Mouse (Mus musculus) hindbrain, postnatal 0 days (tissue): ENCODE results near the gene Ccdc18. TPM values are rescaled to one million over a fixed set of nuclear protein-coding genes. Genes with fewer than 3 reads are reported as not detected.
A peak's percentile ranks its signal among the peaks of the same experiment; 100 is the strongest.
"Not testable (repeated sequence)": the region's sequence is repeated elsewhere in the genome, so short reads cannot be mapped to it uniquely, and the experiment has no call there.

Experiments
- ATAC-seq: fragments of 200-750 bp; cut with Nextera tagmentation; 2 replicates; pipeline ENCODE4 v1.8.0; 2017; ENCODE audit warnings: mild to moderate bottlenecking, moderate TSS enrichment, moderate library complexity
- DNase-seq: peaks from one replicate; pipeline ENCODE4 v3.0.0-alpha.2; 2015; ENCODE audit warnings: low spot score
- H3K27ac ChIP-seq: fragments of 300-500 bp; sonication (generic); 2 replicates; pipeline ENCODE4 v1.5.1; 2014; ENCODE audit warnings: mild to moderate bottlenecking
- H3K27me3 ChIP-seq: fragments of 300-500 bp; sonication (generic); 2 replicates; pipeline ENCODE4 v1.6.1; 2014; ENCODE audit warnings: low read length, mixed read lengths; ENCODE audit not compliant: insufficient read depth
- H3K36me3 ChIP-seq: fragments of 300-500 bp; sonication (generic); 2 replicates; pipeline ENCODE4 v1.6.1; 2014; ENCODE audit warnings: low read length, mixed read lengths; ENCODE audit not compliant: insufficient read depth
- H3K4me1 ChIP-seq: fragments of 300-500 bp; sonication (generic); 2 replicates; pipeline ENCODE4 v1.6.1; 2014; ENCODE audit warnings: antibody characterized with exemption, low read length, mixed read lengths; ENCODE audit not compliant: insufficient read depth
- H3K4me2 ChIP-seq: fragments of 300-500 bp; sonication (generic); 2 replicates; pipeline ENCODE4 v1.6.1; 2014; ENCODE audit warnings: low read depth, mild to moderate bottlenecking, low read length, moderate library complexity, mixed read lengths
- H3K4me3 ChIP-seq: fragments of 300-500 bp; sonication (generic); 2 replicates; pipeline ENCODE4 v1.5.1; 2014; ENCODE audit warnings: low read length
- H3K9ac ChIP-seq: fragments of 300-500 bp; sonication (generic); replicated peaks from 2 replicates; pipeline ENCODE4 v1.6.1; 2014; ENCODE audit warnings: mild to moderate bottlenecking, low read length, moderate library complexity, mixed read lengths
- H3K9me3 ChIP-seq: fragments of 300-500 bp; sonication (generic); 2 replicates; pipeline ENCODE4 v1.6.1; 2016; ENCODE audit warnings: low read length, mixed read lengths
- CTCF ChIP-seq: IDR thresholded peaks from 2 replicates; pipeline ENCODE4 v1.5.1; 2016; ENCODE audit warnings: antibody characterized with exemption, control low read depth, low read depth
- WGBS: fragments of 180-500 bp; shearing (Covaris S2); extraction: QIAGEN DNeasy Blood & Tissue Kit; methylation state at CpG from one replicate; pipeline ENCODE4 v1.1.7; 2014; 5-methylcytosine and 5-hydroxymethylcytosine counted together
- polyA plus RNA-seq: library from polyadenylated mRNA; unstranded; fragments of >200 nt; fragmentation: Nextera tagmentation; extraction: Ambion mirVana; gene quantifications from 2 replicates; pipeline ENCODE4 v1.2.1, GENCODE M21; 2015
- total RNA-seq: library from RNA; depleted of rRNA; stranded (reverse); fragments of >200 nt; gene quantifications from 2 replicates; pipeline ENCODE4 v1.2.3, GENCODE M21; 2014

The Ccdc18 gene
- total and polyA plus RNA-seq, 2 experiments from 2014 or later, result 0.63 to 2.2 TPM

GRCm38 (mm10) chr5:108250033-108250432, 117.4 kb downstream of the Ccdc18 start:
- Histone ChIP-seq H3K9ac (no peak overlapping the region), H3K4me1 (no peaks in the 10 kb centered on the region), H3K4me2 (no peak overlapping the region), H3K36me3 (no peaks in the 10 kb centered on the region), H3K27ac (no peak overlapping the region), H3K4me3 (no peak overlapping the region), H3K27me3 (no peaks in the 10 kb centered on the region), H3K9me3 (no peaks in the 10 kb centered on the region)
- 60% methylated on average over 2 of the region's 2 CpGs for WGBS
- ATAC-seq (no peak), DNase-seq (no peak)
- TF ChIP-seq CTCF, result no peak

GRCm38 (mm10) chr5:108255259-108255658, 122.6 kb downstream of the Ccdc18 start:
- Histone ChIP-seq H3K9me3 (no peaks in the 10 kb centered on the region), H3K27ac (no peak overlapping the region), H3K4me3 (no peak overlapping the region), H3K4me1 (no peaks in the 10 kb centered on the region), H3K27me3 (no peaks in the 10 kb centered on the region), H3K9ac (no peak overlapping the region), H3K4me2 (no peak overlapping the region), H3K36me3 (no peaks in the 10 kb centered on the region)
- ATAC-seq, result no peak
- TF ChIP-seq CTCF, result no peak
- 89% methylated on average over 5 of the region's 5 CpGs for WGBS
- no peak for DNase-seq

- H3K36me3 ChIP-seq, result no peaks in the 10 kb centered on the region
- TF ChIP-seq CTCF, result no peak
- no peak overlapping the region for H3K9ac ChIP-seq
- ATAC-seq (peak; percentile 97), DNase-seq (peak; percentile 67)
- H3K27ac ChIP-seq, result peak overlapping the region; percentile 65; the same call in 1 of the 2 replicates
- H3K27me3 ChIP-seq, result no peaks in the 10 kb centered on the region
- no peak overlapping the region for H3K4me3 ChIP-seq
- H3K9me3 ChIP-seq, result no peaks in the 10 kb centered on the region
- 33% methylated on average over 4 of the region's 4 CpGs for WGBS
- H3K4me1 ChIP-seq, result peaks cover under 1% of the 10 kb centered on the region; the same call in 1 of the 2 replicates
- H3K4me2 ChIP-seq, result peak overlapping the region; percentile 23; the same call in 1 of the 2 replicates
Observed at GRCm38 (mm10) chr5:108262722-108263121, 130.0 kb downstream of the Ccdc18 start.

GRCm38 (mm10) chr5:108263785-108264184, 131.1 kb downstream of the Ccdc18 start:
- not testable (repeated sequence) for H3K4me1 ChIP-seq, DNase-seq, H3K9ac ChIP-seq, ATAC-seq, H3K4me2 ChIP-seq, H3K27ac ChIP-seq, H3K4me3 ChIP-seq, H3K27me3 ChIP-seq, H3K36me3 ChIP-seq, H3K9me3 ChIP-seq
- 90% methylated on average over 1 of the region's 1 CpGs for WGBS

GRCm38 (mm10) chr5:108266990-108267389, 134.3 kb downstream of the Ccdc18 start:
- DNase-seq (no peak), ATAC-seq (no peak)
- Histone ChIP-seq H3K36me3 (no peaks in the 10 kb centered on the region), H3K4me1 (peaks cover 6% of the 10 kb centered on the region; the same call in 1 of the 2 replicates), H3K4me2 (no peak overlapping the region), H3K27me3 (no peaks in the 10 kb centered on the region), H3K9me3 (no peaks in the 10 kb centered on the region), H3K9ac (no peak overlapping the region), H3K27ac (no peak overlapping the region), H3K4me3 (no peak overlapping the region)
- no peak for TF ChIP-seq CTCF

GRCm38 (mm10) chr5:108268127-108269062, 135.7 kb downstream of the Ccdc18 start, which contains the start of gene Dr1:
Dr1 (plus strand) TSS chr5:108268897.
- 2% methylated on average over 54 of the region's 55 CpGs for WGBS

More at GRCm38 (mm10) chr5:108268127-108269062, 135.7 kb downstream of the Ccdc18 start, which contains the start of gene Dr1:
- Histone ChIP-seq H3K4me3 (peak within 1 kb of the TSS; percentile 91), H3K36me3 (no peaks in the 10 kb centered on the region), H3K9me3 (no peaks in the 10 kb centered on the region), H3K4me2 (peak within 1 kb of the TSS; percentile 71), H3K27ac (peak within 1 kb of the TSS; percentile 91), H3K4me1 (0 out of 2 replicates have a peak, but pooled peaks cover 6% of the 10 kb centered on the region), H3K27me3 (no peaks in the 10 kb centered on the region), H3K9ac (peak within 1 kb of the TSS; percentile 88)
- DNase-seq, result peak; percentile 96
- peak; percentile 99 for ATAC-seq
- no peak for TF ChIP-seq CTCF
